Mouse (Mus musculus): ENCODE data around the gene Rnft1. TPM values are rescaled to one million over a fixed set of nuclear protein-coding genes. Genes with fewer than 3 reads are reported as not detected.

Rnft1 gene
- polyA plus RNA-seq, 1 experiment from 2014 or later: 34.3 TPM

- ChIA-PET CTCF (no interaction called here), POLR2A (no interaction called here)
- no peak for TF ChIP-seq CTCF (IDR thresholded peaks at IDR 0.05)
- ATAC-seq (no peak), DNase-seq (ENCODE audit: low read depth, low spot score) (no peak)
- H3K27me3 ChIP-seq: no peaks in the 10 kb centered on the region
- in situ Hi-C loops (cut with MboI; ENCODE audit: low pct_unique_long_range_greater_than_20kb): no loop called here
These were observed 12.7 kb upstream of the Rnft1 start for GRCm38 (mm10) chr11:86471785-86472184.

- POLR2A ChIA-PET: no interaction called here
- no peak for ATAC-seq
- TF ChIP-seq CTCF (IDR thresholded peaks at IDR 0.05): no peak
- DNase-seq (ENCODE audit: low read depth, low spot score): no peak
- CTCF ChIA-PET: interaction anchor here (1.0 to 1.8 kb wide), 2 partner anchors 9 to 11 kb away, joined by 3 to 4 read pairs; no protein-coding TSS in a partner anchor
- no peaks in the 10 kb centered on the region for H3K27me3 ChIP-seq
- in situ Hi-C loops (cut with MboI; ENCODE audit: low pct_unique_long_range_greater_than_20kb): no loop called here
These were observed 11.7 kb upstream of the Rnft1 start for GRCm38 (mm10) chr11:86472771-86473171.

GRCm38 (mm10) chr11:86473576-86473975 is 10.9 kb upstream of the Rnft1 start:
- ATAC-seq: no peak
- no peak for TF ChIP-seq CTCF (IDR thresholded peaks at IDR 0.05)
- no peak for DNase-seq (ENCODE audit: low read depth, low spot score)
- in situ Hi-C loops (cut with MboI; ENCODE audit: low pct_unique_long_range_greater_than_20kb): no loop called here
- CTCF ChIA-PET: interaction anchor here (1.0 to 1.8 kb wide), 2 partner anchors 9 to 11 kb away, joined by 3 to 4 read pairs; no protein-coding TSS in a partner anchor
- POLR2A ChIA-PET: no interaction called here
- no peaks in the 10 kb centered on the region for H3K27me3 ChIP-seq

- DNase-seq (ENCODE audit: low read depth, low spot score) (no peak), ATAC-seq (peak; percentile 15)
- no peak for TF ChIP-seq CTCF (IDR thresholded peaks at IDR 0.05)
- in situ Hi-C loops (cut with MboI; ENCODE audit: low pct_unique_long_range_greater_than_20kb): no loop called here
- H3K27me3 ChIP-seq: no peaks in the 10 kb centered on the region
- ChIA-PET CTCF (no interaction called here), POLR2A (no interaction called here)
These were observed 553 bp downstream of the Rnft1 start for GRCm38 (mm10) chr11:86484910-86485510.

- CTCF ChIA-PET: no interaction called here
- POLR2A ChIA-PET: no interaction called here
- in situ Hi-C loops (cut with MboI; ENCODE audit: low pct_unique_long_range_greater_than_20kb): no loop called here
- no peaks in the 10 kb centered on the region for H3K27me3 ChIP-seq
- DNase-seq (ENCODE audit: low read depth, low spot score) (no peak), ATAC-seq (no peak)
- no peak for TF ChIP-seq CTCF (IDR thresholded peaks at IDR 0.05)
These were observed 6.3 kb downstream of the Rnft1 start for GRCm38 (mm10) chr11:86490782-86491181.

- in situ Hi-C loops (cut with MboI; ENCODE audit: low pct_unique_long_range_greater_than_20kb): no loop called here
- no peaks in the 10 kb centered on the region for H3K27me3 ChIP-seq
- DNase-seq (ENCODE audit: low read depth, low spot score) (no peak), ATAC-seq (no peak)
- ChIA-PET POLR2A (no interaction called here), CTCF (no interaction called here)
- no peak for TF ChIP-seq CTCF (IDR thresholded peaks at IDR 0.05)
These were observed 12.9 kb downstream of the Rnft1 start for GRCm38 (mm10) chr11:86497356-86497755.

- TF ChIP-seq CTCF (IDR thresholded peaks at IDR 0.05): peak; percentile 51
- ChIA-PET POLR2A (interaction anchor here (1.3 kb wide), 1 partner anchor 11 kb away, joined by 4 read pairs; no protein-coding TSS in a partner anchor), CTCF (interaction anchor here (1.0 kb wide), 1 partner anchor 68 kb away, joined by 3 read pairs; no protein-coding TSS in a partner anchor)
- H3K27me3 ChIP-seq: no peaks in the 10 kb centered on the region
- in situ Hi-C loops (cut with MboI; ENCODE audit: low pct_unique_long_range_greater_than_20kb): no loop called here
- ATAC-seq: no peak
- no peak for DNase-seq (ENCODE audit: low read depth, low spot score)
These were observed 13.5 kb downstream of the Rnft1 start for GRCm38 (mm10) chr11:86497908-86498307.

GRCm38 (mm10) chr11:86500795-86501194 is 16.3 kb downstream of the Rnft1 start:
- CTCF ChIA-PET: interaction anchor here (0.7 kb wide), 1 partner anchor 19 kb away, joined by 3 read pairs; no protein-coding TSS in a partner anchor
- in situ Hi-C loops (cut with MboI; ENCODE audit: low pct_unique_long_range_greater_than_20kb): no loop called here
- POLR2A ChIA-PET: interaction anchor here (0.7 kb wide), 1 partner anchor 533 kb away, joined by 6 read pairs; no protein-coding TSS in a partner anchor
- TF ChIP-seq CTCF (IDR thresholded peaks at IDR 0.05): no peak
- DNase-seq (ENCODE audit: low read depth, low spot score): no peak
- no peaks in the 10 kb centered on the region for H3K27me3 ChIP-seq
- no peak for ATAC-seq

DNA sequence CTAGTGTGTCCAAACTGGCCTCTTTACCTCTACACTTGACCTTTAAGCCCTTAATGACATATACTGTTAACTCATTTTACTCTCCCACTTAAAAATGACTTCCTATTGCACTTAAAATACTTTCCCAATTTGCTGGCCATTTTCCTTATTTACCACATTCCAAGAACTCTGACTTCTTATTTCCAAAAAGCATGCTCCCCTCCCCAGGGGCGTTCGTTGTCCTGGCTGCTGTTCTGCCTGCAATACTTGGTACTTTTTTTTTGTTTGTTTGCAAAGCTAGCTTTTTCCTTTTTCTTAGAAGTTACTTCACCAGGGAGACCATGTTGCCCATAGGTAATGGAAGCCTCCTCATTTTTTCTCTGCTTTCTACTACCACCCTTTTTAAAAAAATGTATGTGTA is 18.7 kb downstream of the Rnft1 start:
- CTCF ChIA-PET: no interaction called here
- POLR2A ChIA-PET: interaction anchor here (0.6 kb wide), 1 partner anchor 41 kb away, joined by 3 read pairs; no protein-coding TSS in a partner anchor
- H3K27me3 ChIP-seq: no peaks in the 10 kb centered on the region
- DNase-seq (ENCODE audit: low read depth, low spot score) (no peak), ATAC-seq (no peak)
- in situ Hi-C loops (cut with MboI; ENCODE audit: low pct_unique_long_range_greater_than_20kb): no loop called here
- TF ChIP-seq CTCF (IDR thresholded peaks at IDR 0.05): no peak

DNA sequence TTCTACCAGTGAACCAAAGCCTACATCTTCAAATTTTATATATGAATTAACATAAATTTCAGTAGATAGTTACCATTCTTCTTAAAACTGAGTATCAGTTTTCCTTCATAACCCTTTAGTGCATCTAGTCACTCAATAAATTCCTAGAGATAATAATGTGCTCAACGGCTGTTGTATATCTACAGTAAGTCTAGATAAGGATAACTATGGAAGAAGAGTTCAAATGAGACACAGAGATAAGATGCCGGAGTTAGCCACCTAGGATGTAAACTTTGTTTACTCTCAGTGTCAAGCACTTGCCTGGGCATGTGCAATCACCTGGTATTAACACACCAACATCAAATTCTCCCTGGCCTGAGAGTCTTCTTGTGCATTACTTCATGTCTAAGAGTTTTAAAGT is 22.9 kb downstream of the Rnft1 start:
- no peak for DNase-seq (ENCODE audit: low read depth, low spot score)
- in situ Hi-C loops (cut with MboI; ENCODE audit: low pct_unique_long_range_greater_than_20kb): no loop called here
- H3K27me3 ChIP-seq: no peaks in the 10 kb centered on the region
- ChIA-PET CTCF (no interaction called here), POLR2A (no interaction called here)
- TF ChIP-seq CTCF (IDR thresholded peaks at IDR 0.05): no peak
- no peak for ATAC-seq

- ChIA-PET POLR2A (interaction anchor here (1.3 kb wide), 1 partner anchor 10 kb away, joined by 4 read pairs; no protein-coding TSS in a partner anchor), CTCF (interaction anchor here (2.1 kb wide), 1 partner anchor 8 kb away, joined by 6 read pairs; no protein-coding TSS in a partner anchor)
- in situ Hi-C loops (cut with MboI; ENCODE audit: low pct_unique_long_range_greater_than_20kb): no loop called here
- no peak for TF ChIP-seq CTCF (IDR thresholded peaks at IDR 0.05)
- no peak for ATAC-seq
- DNase-seq (ENCODE audit: low read depth, low spot score): no peak
- H3K27me3 ChIP-seq: no peaks in the 10 kb centered on the region
These were observed 23.5 kb downstream of the Rnft1 start for GRCm38 (mm10) chr11:86507991-86508390.
